Comparison of ENCODE assay signal across 25 mouse cellular contexts in the genomic region with DNA sequence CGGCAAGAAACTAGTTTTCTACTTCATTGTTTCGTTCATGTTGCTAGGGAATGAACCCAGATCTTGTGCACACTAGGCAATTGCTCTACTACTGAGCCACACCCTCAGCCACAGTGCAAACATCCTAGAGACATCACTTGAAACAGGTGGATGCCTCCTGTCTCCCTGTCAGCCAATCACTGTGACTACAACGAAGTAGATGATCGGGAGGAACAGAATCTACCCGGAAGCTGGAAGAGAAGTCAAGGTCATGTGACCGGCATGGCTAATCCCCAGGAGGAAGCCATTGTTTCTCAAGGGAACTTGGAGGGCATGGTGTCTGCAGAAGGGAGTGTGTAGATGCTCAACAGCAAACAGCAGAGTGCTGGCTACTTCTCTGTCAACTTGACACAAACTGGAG. TPM values are rescaled to one million over a fixed set of nuclear protein-coding genes. Genes with fewer than 3 reads are reported as not detected.
"Had no signal": no experiment of that assay in that cellular context is flagged by ENCODE, and none has a peak within 500 bp of the region (broad histone marks: within the 10 kb centered on the region; RNA-seq: fewer than 3 reads in every experiment).

No protein-coding gene starts in this region.

- H3K4me1 ChIP-seq: heart, embryonic 13.5 days; heart, embryonic 15.5 days; intestine, embryonic 15.5 days; limb, embryonic 10.5 days; limb, embryonic 12.5 days; liver, embryonic 13.5 days; liver, embryonic 15.5 days had no signal

- DNase-seq: gastrocnemius, postnatal 14 days; gastrocnemius, postnatal 36 days; heart, adult 18-20 months; heart, postnatal 14 days; heart, postnatal 36 days; kidney, adult 18-20 months; kidney, adult 8-10 months; kidney, postnatal 14 days; kidney, postnatal 36 days; liver; liver, embryonic 13.5 days; liver, postnatal 0 days had no signal

- H3K4me3 ChIP-seq: heart, embryonic 13.5 days; heart, embryonic 15.5 days; hindbrain, embryonic 13.5 days; hindbrain, embryonic 15.5 days; intestine, embryonic 15.5 days; left cerebral cortex, adult 2 months; limb, embryonic 10.5 days; limb, embryonic 12.5 days; liver, embryonic 13.5 days; liver, embryonic 15.5 days had no signal

- H3K27ac ChIP-seq: heart, embryonic 13.5 days; heart, embryonic 15.5 days; hindbrain, embryonic 13.5 days; hindbrain, embryonic 15.5 days; intestine, embryonic 15.5 days; left cerebral cortex, adult 2 months; limb, embryonic 10.5 days; limb, embryonic 12.5 days; liver, embryonic 13.5 days; liver, embryonic 15.5 days had no signal

- H3K36me3 ChIP-seq: heart, embryonic 13.5 days; heart, embryonic 15.5 days; hindbrain, embryonic 13.5 days; hindbrain, embryonic 15.5 days; intestine, embryonic 15.5 days; limb, embryonic 10.5 days; limb, embryonic 12.5 days; liver, embryonic 13.5 days; liver, embryonic 15.5 days had no signal

- ATAC-seq: inflammation-experienced regulatory T-cells, adult 6 months; intestine, embryonic 15.5 days; intestine, postnatal 0 days; liver, postnatal 0 days had no signal

- H3K27me3 ChIP-seq: heart, embryonic 13.5 days; heart, embryonic 15.5 days; hindbrain, embryonic 13.5 days; hindbrain, embryonic 15.5 days; intestine, embryonic 15.5 days; limb, embryonic 12.5 days had no signal

- H3K4me2 ChIP-seq: heart, embryonic 11.5 days; heart, embryonic 13.5 days; heart, embryonic 15.5 days; hindbrain, embryonic 13.5 days; hindbrain, embryonic 15.5 days; intestine, embryonic 15.5 days; limb, embryonic 12.5 days; liver, embryonic 11.5 days; liver, embryonic 13.5 days; liver, embryonic 15.5 days had no signal

- H3K9me3 ChIP-seq: heart, embryonic 13.5 days; heart, embryonic 15.5 days; hindbrain, embryonic 13.5 days; hindbrain, embryonic 15.5 days; intestine, embryonic 15.5 days; limb, embryonic 10.5 days; limb, embryonic 12.5 days; liver, embryonic 13.5 days; liver, embryonic 15.5 days had no signal

- H3K9ac ChIP-seq: heart, embryonic 13.5 days; heart, embryonic 15.5 days; hindbrain, embryonic 13.5 days; hindbrain, embryonic 15.5 days; intestine, embryonic 15.5 days; limb, embryonic 12.5 days; liver, embryonic 13.5 days; liver, embryonic 15.5 days; liver, postnatal 0 days had no signal

RNA-seq across cellular contexts. Expression of gene Gpr161, which starts 20.6 kb away (rescaled TPM):
- polyA plus RNA-seq: inflammation-experienced regulatory T-cells, adult 6 months had no signal
